Mouse (Mus musculus) limb, embryonic 10.5 days (tissue): ENCODE data around the gene Rbpms2. TPM values are rescaled to one million over a fixed set of nuclear protein-coding genes. Genes with fewer than 3 reads are reported as not detected.

Experiments
- DNase-seq: peaks from one replicate; pipeline ENCODE4 v3.0.0-alpha.2; 2017; ENCODE audit warnings: low spot score
- H3K27ac ChIP-seq: fragments of 300-500 bp; sonication (generic); 2 replicates; pipeline ENCODE4 v1.5.1; 2016; ENCODE audit warnings: mild to moderate bottlenecking
- H3K27me3 ChIP-seq: fragments of 300-500 bp; sonication (generic); 2 replicates; pipeline ENCODE4 v1.6.1; 2016; ENCODE audit warnings: low read depth, mild to moderate bottlenecking; ENCODE audit not compliant: poor library complexity, severe bottlenecking
- H3K36me3 ChIP-seq: fragments of 300-500 bp; sonication (generic); 2 replicates; pipeline ENCODE4 v1.6.1; 2016; ENCODE audit warnings: mild to moderate bottlenecking, moderate library complexity
- H3K4me1 ChIP-seq: fragments of 300-500 bp; sonication (generic); 2 replicates; pipeline ENCODE4 v1.6.1; 2016
- H3K4me3 ChIP-seq: fragments of 300-500 bp; sonication (generic); 2 replicates; pipeline ENCODE4 v1.5.1; 2016; ENCODE audit warnings: mild to moderate bottlenecking, moderate library complexity
- H3K9me3 ChIP-seq: fragments of 300-500 bp; sonication (generic); replicated peaks from 2 replicates; pipeline ENCODE4 v1.6.1; 2016; ENCODE audit warnings: mild to moderate bottlenecking
- WGBS: fragments of 180-500 bp; shearing (Covaris S2); methylation state at CpG from one replicate; pipeline ENCODE4 v1.1.7; 2016; 5-methylcytosine and 5-hydroxymethylcytosine counted together
- polyA plus RNA-seq: library from polyadenylated mRNA; unstranded; fragments of >200 nt; fragmentation: Nextera tagmentation; extraction: Ambion mirVana; gene quantifications from 2 replicates; pipeline ENCODE4 v1.2.1, GENCODE M21; 2016

The Rbpms2 gene
- polyA plus RNA-seq = 33.5 and 40.4 TPM in 2 replicates

DNA sequence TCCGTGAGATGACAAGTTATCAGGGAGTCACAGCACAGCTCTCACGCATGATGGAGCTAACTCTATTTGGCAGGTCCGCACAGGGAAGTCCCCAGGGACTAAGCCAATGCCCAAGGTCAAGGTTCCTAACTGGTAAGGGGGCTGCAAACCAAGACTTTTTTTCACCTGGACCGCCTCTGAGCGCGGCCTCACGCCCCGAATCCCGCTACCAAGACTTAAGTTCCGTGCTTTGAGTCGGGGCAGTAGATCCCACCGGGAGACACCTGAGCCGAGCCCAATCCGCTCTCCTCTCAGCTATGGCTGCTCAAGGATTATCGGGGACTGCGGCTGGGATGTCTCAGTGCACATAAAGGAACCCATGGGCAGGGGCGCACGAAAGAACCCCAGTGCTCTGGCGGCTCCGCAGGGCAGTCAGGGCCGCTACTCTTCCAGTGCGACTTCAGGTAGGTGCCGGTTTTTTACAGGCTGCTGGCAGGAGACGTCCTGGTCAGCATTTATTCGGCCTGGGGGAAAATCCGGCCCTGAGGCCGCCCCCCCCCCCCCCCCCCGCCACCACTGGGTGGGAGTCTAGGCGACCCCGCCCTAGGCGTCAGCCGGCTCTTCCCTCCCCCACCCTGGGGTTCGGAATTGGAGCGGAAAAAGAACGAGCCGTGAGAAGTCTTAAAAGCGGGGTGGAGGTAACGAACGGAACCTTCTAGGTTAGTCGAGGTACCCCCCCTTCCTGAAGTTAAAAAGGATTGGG is at the start of gene Rbpms2:
Rbpms2 (plus strand) TSS at position 624 of the 742 bp plus-strand sequence.
- DNase-seq = peak; percentile 63
- Histone ChIP-seq H3K27ac (peak within 1 kb of the TSS; percentile 92), H3K4me3 (peak within 1 kb of the TSS; percentile 88), H3K27me3 (peaks cover 58% of the 10 kb centered on the region), H3K4me1 (peaks cover 35% of the 10 kb centered on the region), H3K9me3 (no peaks in the 10 kb centered on the region), H3K36me3 (no peaks in the 10 kb centered on the region)
- 2% methylated on average over 40 of the region's 40 CpGs for WGBS

DNA sequence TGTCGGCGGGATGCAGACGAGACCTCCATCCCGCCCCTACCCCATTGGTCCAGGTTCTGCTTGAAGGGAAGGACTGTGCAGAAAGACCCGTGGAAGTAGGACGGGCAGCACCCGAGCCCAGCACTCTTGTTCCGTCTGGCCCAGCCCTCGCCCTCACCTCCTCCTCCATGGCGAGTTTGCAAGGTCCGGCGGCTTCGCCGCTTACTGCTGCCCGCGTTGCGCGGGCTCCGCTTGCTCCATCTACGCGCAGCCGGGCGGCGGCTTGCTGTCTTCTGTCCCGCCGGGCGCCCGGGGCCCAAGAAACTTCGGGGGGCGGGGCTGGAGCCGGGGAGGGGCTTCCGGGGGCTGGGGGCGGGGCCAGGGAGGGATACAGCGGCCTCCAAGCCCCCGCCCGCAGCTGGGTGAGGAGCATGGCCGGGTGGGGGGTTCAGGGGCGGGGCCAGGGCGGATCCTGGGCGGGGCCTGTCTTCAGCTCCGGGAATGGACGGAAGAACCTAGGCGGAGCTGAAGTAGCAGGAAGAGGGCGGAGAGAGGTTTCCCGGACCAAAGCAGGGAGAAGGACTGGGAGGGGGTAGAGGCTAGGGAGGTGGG is 49.6 kb upstream of the Rbpms2 start, which contains the start of gene Plekho2:
Plekho2 (minus strand) TSS at position 260 of the 591 bp plus-strand sequence.
- Histone ChIP-seq H3K4me1 (peaks cover 47% of the 10 kb centered on the region), H3K27ac (peak within 1 kb of the TSS; percentile 85), H3K27me3 (no peaks in the 10 kb centered on the region), H3K36me3 (no peaks in the 10 kb centered on the region), H3K4me3 (peak within 1 kb of the TSS; percentile 66), H3K9me3 (no peaks in the 10 kb centered on the region)
- peak; percentile 99 for DNase-seq
- 1% methylated on average over 45 of the region's 45 CpGs for WGBS

- no peaks in the 10 kb centered on the region for H3K27me3 ChIP-seq
- H3K4me1 ChIP-seq = peaks cover 47% of the 10 kb centered on the region
- peak overlapping the region; percentile 66 for H3K4me3 ChIP-seq
- 9% methylated on average over 21 of the region's 29 CpGs for WGBS
- peak overlapping the region; percentile 70 for H3K27ac ChIP-seq
- H3K36me3 ChIP-seq = no peaks in the 10 kb centered on the region
- no peaks in the 10 kb centered on the region for H3K9me3 ChIP-seq
- peak; percentile 81 for DNase-seq
Observed at GRCm38 (mm10) chr9:65580401-65581256, 48.8 kb upstream of the Rbpms2 start.

DNA sequence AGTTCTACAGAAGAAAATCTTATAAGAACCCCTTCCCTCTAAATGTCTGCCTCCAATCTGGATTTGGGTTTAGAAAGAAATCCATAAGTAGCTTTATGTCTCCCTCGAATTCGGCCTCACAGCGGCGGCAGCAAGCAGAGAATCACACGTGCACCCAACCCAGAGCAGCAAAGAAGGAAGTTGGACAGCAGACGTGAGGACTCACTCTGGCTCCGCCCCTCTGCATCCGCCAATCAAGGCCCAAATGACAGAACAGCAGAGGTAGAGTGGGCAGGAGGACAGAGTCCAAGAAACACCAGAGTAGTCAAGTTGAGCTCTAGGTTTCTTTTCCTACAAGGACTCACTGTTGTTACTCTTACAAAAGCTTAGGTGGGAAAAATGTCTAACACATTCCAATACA is 46.4 kb upstream of the Rbpms2 start:
- Histone ChIP-seq H3K27me3 (no peaks in the 10 kb centered on the region), H3K9me3 (no peaks in the 10 kb centered on the region), H3K4me1 (peaks cover 41% of the 10 kb centered on the region), H3K27ac (0 out of 2 replicates have a peak overlapping the region, but pooled peaks have one; percentile 23), H3K4me3 (no peak overlapping the region), H3K36me3 (no peaks in the 10 kb centered on the region)
- DNase-seq = no peak
- WGBS = 31% methylated on average over 8 of the region's 8 CpGs

DNA sequence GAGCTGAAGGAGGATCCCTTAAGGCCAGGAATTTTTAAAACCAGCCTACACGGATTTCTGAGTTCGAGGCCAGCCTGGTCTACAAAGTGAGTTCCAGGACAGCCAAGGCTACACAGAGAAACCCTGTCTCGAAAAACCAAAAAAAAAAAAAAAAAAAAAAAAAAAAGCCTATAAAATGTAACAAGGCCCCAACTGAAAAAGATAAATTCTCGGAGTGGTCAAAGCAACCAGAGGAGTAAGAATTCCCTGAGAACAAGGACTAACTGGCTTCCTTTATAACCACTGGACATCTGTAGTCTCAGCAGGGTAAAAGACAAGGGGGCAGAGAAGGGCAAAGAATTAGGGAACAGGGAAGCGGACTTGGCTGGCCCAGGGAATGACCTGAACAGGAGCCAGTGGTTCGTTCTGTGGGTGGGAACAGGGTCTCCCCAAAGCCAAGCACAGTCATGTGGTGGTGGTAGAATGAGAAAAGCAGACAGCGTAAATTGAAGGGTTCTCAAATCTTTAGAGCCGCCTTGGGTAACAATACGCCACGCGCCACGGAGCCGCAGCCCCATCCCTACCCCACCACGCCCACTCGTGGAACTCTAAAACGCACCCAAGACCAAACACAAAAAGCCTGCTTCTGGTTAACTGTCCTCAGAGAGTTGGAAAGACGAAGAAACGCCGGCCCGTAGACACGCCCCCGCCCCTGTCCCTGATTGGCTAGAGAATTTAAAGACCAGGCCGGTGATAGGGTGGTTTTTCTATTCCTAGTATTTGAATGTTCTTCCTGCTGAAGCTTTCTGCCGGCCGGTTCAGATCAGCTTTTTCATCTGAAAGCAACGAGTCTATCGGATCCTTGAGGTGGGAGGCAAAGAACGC is 42.8 kb upstream of the Rbpms2 start, which contains the start of gene Pif1:
Pif1 (plus strand) TSS at position 755 of the 864 bp plus-strand sequence.
- no peaks in the 10 kb centered on the region for H3K27me3 ChIP-seq
- peaks cover 27% of the 10 kb centered on the region for H3K36me3 ChIP-seq
- peak within 1 kb of the TSS; percentile 80 for H3K4me3 ChIP-seq
- H3K27ac ChIP-seq = peak within 1 kb of the TSS; percentile 91
- WGBS = 10% methylated on average over 28 of the region's 28 CpGs
- DNase-seq = peak; percentile 90
- H3K4me1 ChIP-seq = peaks cover 34% of the 10 kb centered on the region
- H3K9me3 ChIP-seq = no peaks in the 10 kb centered on the region

GRCm38 (mm10) chr9:65587270-65587572 is 42.2 kb upstream of the Rbpms2 start:
- DNase-seq = no peak
- Histone ChIP-seq H3K27ac (peak overlapping the region; percentile 91), H3K4me1 (peaks cover 34% of the 10 kb centered on the region), H3K36me3 (peaks cover 32% of the 10 kb centered on the region), H3K9me3 (no peaks in the 10 kb centered on the region), H3K4me3 (peak overlapping the region; percentile 80), H3K27me3 (no peaks in the 10 kb centered on the region)
- WGBS = under 1% methylated on average over 6 of the region's 6 CpGs

GRCm38 (mm10) chr9:65587573-65588358 is 41.7 kb upstream of the Rbpms2 start:
- WGBS = under 1% methylated on average over 64 of the region's 64 CpGs
- peak; percentile 71 for DNase-seq
- peak overlapping the region; percentile 91 for H3K27ac ChIP-seq
- peak overlapping the region; percentile 80 for H3K4me3 ChIP-seq
- H3K27me3 ChIP-seq = no peaks in the 10 kb centered on the region
- peaks cover 34% of the 10 kb centered on the region for H3K4me1 ChIP-seq
- H3K36me3 ChIP-seq = peaks cover 38% of the 10 kb centered on the region
- no peaks in the 10 kb centered on the region for H3K9me3 ChIP-seq

DNA sequence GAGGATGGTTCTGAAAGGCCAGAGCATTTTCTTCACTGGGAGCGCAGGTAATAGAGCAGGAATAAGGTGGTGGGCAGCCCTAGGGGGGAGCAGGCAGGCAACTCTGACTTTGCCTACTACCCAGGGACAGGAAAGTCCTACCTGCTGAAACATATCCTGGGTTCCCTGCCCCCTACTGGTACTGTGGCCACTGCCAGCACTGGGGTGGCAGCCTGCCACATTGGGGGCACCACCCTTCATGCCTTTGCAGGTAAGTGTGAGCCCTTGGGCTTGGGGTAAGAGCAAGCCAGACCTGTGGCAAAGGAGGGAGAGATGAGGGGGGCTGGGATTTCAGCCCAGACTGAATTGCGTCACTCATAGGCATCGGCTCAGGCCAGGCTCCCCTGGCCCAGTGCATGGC is 40.4 kb upstream of the Rbpms2 start:
- peak overlapping the region; percentile 80 for H3K4me3 ChIP-seq
- no peak overlapping the region for H3K27ac ChIP-seq
- no peaks in the 10 kb centered on the region for H3K27me3 ChIP-seq
- WGBS = 93% methylated on average over 3 of the region's 3 CpGs
- peaks cover 51% of the 10 kb centered on the region for H3K36me3 ChIP-seq
- peaks cover 31% of the 10 kb centered on the region for H3K4me1 ChIP-seq
- no peaks in the 10 kb centered on the region for H3K9me3 ChIP-seq
- no peak for DNase-seq

- no peak for DNase-seq
- Histone ChIP-seq H3K4me1 (peaks cover 22% of the 10 kb centered on the region), H3K36me3 (peaks cover 71% of the 10 kb centered on the region), H3K9me3 (no peaks in the 10 kb centered on the region), H3K27ac (no peak overlapping the region), H3K27me3 (no peaks in the 10 kb centered on the region), H3K4me3 (no peak overlapping the region)
- WGBS = 85% methylated on average over 3 of the region's 3 CpGs
Observed at GRCm38 (mm10) chr9:65592721-65593120, 36.7 kb upstream of the Rbpms2 start.

DNA sequence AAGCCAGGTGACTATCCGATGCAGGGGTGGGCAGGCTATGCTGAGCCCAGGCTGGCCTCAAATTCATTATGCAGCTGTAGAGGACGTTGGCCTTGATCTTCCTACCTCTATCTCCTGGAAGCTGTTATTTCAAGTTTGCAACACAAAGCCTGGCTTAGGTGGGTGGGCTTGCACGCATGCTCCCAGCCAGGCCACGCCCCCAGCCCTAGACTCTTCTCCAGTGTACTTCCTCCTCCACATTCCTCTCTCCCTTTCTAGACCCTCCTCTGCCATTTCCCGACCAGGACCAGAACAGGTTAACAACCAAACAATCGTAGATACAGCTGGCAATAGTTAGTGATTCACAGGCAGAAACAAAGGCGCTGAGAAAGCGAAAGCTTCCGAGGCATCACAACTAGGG is 35.9 kb upstream of the Rbpms2 start:
- H3K36me3 ChIP-seq = peaks cover 71% of the 10 kb centered on the region
- 86% methylated on average over 9 of the region's 9 CpGs for WGBS

GRCm38 (mm10) chr9:65598765-65599249 is 30.6 kb upstream of the Rbpms2 start:
- no peaks in the 10 kb centered on the region for H3K27me3 ChIP-seq
- 57% methylated on average over 6 of the region's 11 CpGs for WGBS
- H3K9me3 ChIP-seq = no peaks in the 10 kb centered on the region
- no peaks in the 10 kb centered on the region for H3K4me1 ChIP-seq
- H3K36me3 ChIP-seq = peaks cover 23% of the 10 kb centered on the region
- no peak overlapping the region for H3K27ac ChIP-seq
- peak; percentile 54 for DNase-seq
- peak overlapping the region; percentile 24; the same call in 1 of the 2 replicates for H3K4me3 ChIP-seq

More for the DNA sequence above, 35.9 kb upstream of the Rbpms2 start:
- H3K9me3 ChIP-seq = no peaks in the 10 kb centered on the region
- peaks cover 13% of the 10 kb centered on the region for H3K4me1 ChIP-seq
- no peak overlapping the region for H3K4me3 ChIP-seq
- no peak for DNase-seq
- no peak overlapping the region for H3K27ac ChIP-seq
- no peaks in the 10 kb centered on the region for H3K27me3 ChIP-seq
